In the genomic region with DNA sequence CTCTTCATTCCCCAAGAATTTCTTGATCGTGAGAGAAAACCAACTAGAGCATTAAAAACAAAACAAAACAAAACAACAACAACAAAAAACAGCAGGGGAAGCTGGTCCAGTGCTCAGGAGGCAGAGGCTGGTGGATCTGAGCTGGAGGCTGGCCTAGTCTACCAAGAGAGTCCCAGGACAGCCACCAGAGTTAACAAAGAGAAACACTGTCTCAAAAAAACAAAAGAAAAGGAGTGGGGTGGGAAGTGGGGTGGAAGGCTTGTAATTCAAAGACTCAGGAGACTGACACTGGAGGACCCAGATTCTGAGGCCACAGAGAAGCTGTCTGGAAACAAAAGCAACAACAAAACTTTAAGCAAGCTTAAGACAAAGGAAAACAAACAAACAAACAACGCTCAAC, we compare ENCODE assay signal across 11 mouse cellular contexts. TPM values are rescaled to one million over a fixed set of nuclear protein-coding genes. Genes with fewer than 3 reads are reported as not detected.
DNase-seq lines count a peak whose midpoint lies in the region; ATAC-seq and TF ChIP-seq lines count a peak whose summit lies in the region.
"Had no signal": no experiment of that assay in that cellular context is flagged by ENCODE, and none has a peak within 500 bp of the region (broad histone marks: within the 10 kb centered on the region; RNA-seq: fewer than 3 reads in every experiment).

No protein-coding gene starts in this region.

- no peak overlapping the region for H3K4me3 ChIP-seq in heart, postnatal 0 days (ENCODE audit: low read depth, low read length)
- peak overlapping the region; percentile 88; the same call in 1 of the 2 replicates for H3K4me3 ChIP-seq in embryonic facial prominence, embryonic 10.5 days
- 0 out of 2 replicates have a peak overlapping the region, but pooled peaks have one; percentile 87 for H3K4me3 ChIP-seq in midbrain, embryonic 12.5 days

- ATAC-seq in heart, postnatal 0 days (ENCODE audit: insufficient read depth, low read depth): no peak
- ATAC-seq in midbrain, embryonic 12.5 days (ENCODE audit: low FRiP score, low read depth): no peak
- no peak for ATAC-seq in erythroblast, adult 5-6 weeks (replicated peaks; ENCODE audit: low FRiP score, poor library complexity, severe bottlenecking)

- no peaks in the 10 kb centered on the region for H3K9me3 ChIP-seq in heart, postnatal 0 days (replicated peaks; ENCODE audit: control insufficient read depth, low read length)
- H3K9me3 ChIP-seq in embryonic facial prominence, embryonic 10.5 days: no peaks in the 10 kb centered on the region
- H3K9me3 ChIP-seq in midbrain, embryonic 12.5 days: no peaks in the 10 kb centered on the region
- H3K9me3 ChIP-seq: embryonic facial prominence, embryonic 12.5 days had no signal

- H3K4me1 ChIP-seq in heart, postnatal 0 days (ENCODE audit: control insufficient read depth, insufficient read depth): 0 out of 2 replicates have a peak, but pooled peaks cover 3% of the 10 kb centered on the region
- H3K4me1 ChIP-seq in embryonic facial prominence, embryonic 10.5 days: peaks cover 20% of the 10 kb centered on the region
- H3K4me1 ChIP-seq in midbrain, embryonic 12.5 days: peaks cover 18% of the 10 kb centered on the region

- H3K4me2 ChIP-seq in heart, postnatal 0 days (ENCODE audit: low read depth, low read length): no peak overlapping the region
- H3K4me2 ChIP-seq in midbrain, embryonic 12.5 days (replicated peaks): peak overlapping the region; percentile 68

- no peak overlapping the region for H3K9ac ChIP-seq in heart, postnatal 0 days (replicated peaks; ENCODE audit: low read depth, low read length)
- no peak overlapping the region for H3K9ac ChIP-seq in midbrain, embryonic 12.5 days (replicated peaks)

- no peak for TF ChIP-seq EP300 in heart, postnatal 0 days (IDR thresholded peaks at IDR 0.05; ENCODE audit: low read depth)

- no peak for TF ChIP-seq CTCF in heart, postnatal 0 days (IDR thresholded peaks at IDR 0.05; ENCODE audit: low read depth)

- H3K36me3 ChIP-seq in heart, postnatal 0 days (replicated peaks; ENCODE audit: control insufficient read depth, insufficient read depth, low read length): peaks cover 8% of the 10 kb centered on the region
- peaks cover 10% of the 10 kb centered on the region for H3K36me3 ChIP-seq in embryonic facial prominence, embryonic 10.5 days (replicated peaks)
- 0 out of 2 replicates have a peak, but pooled peaks cover 7% of the 10 kb centered on the region for H3K36me3 ChIP-seq in midbrain, embryonic 12.5 days

- peak overlapping the region; percentile 80; the same call in 1 of the 2 replicates for H3K27ac ChIP-seq in heart, postnatal 0 days (ENCODE audit: low read depth)
- H3K27ac ChIP-seq in embryonic facial prominence, embryonic 10.5 days (replicated peaks): 0 out of 2 replicates have a peak overlapping the region, but pooled peaks have one; percentile 1
- peak overlapping the region; percentile 92; the same call in 1 of the 2 replicates for H3K27ac ChIP-seq in midbrain, embryonic 12.5 days (replicated peaks)

- DNase-seq in embryo, embryonic 10.5 days (ENCODE audit: low spot score): peak; percentile 19
- no peak for DNase-seq in embryo, embryonic 11 days
- DNase-seq in heart, postnatal 0 days (ENCODE audit: low spot score): no peak
- DNase-seq in heart, adult 9 months (ENCODE audit: low spot score in 2 of 2): no peak
- no peak for DNase-seq in embryonic facial prominence, embryonic 10.5 days (ENCODE audit: low spot score)
- DNase-seq in right cerebral cortex, postnatal 10 days (ENCODE audit: low spot score in 2 of 2): no peak
- DNase-seq: kidney, adult 8-10 months; liver had no signal

- WGBS in heart, postnatal 0 days: 82% methylated on average over 2 of the region's 2 CpGs
- WGBS in embryonic facial prominence, embryonic 10.5 days: 60% methylated on average over 2 of the region's 2 CpGs
- WGBS in midbrain, embryonic 12.5 days: 60% methylated on average over 2 of the region's 2 CpGs

- H3K27me3 ChIP-seq in heart, postnatal 0 days (ENCODE audit: control insufficient read depth, insufficient read depth, low read length): no peaks in the 10 kb centered on the region
- H3K27me3 ChIP-seq in embryonic facial prominence, embryonic 10.5 days (replicated peaks; ENCODE audit: low read depth, poor library complexity, severe bottlenecking): no peaks in the 10 kb centered on the region
- no peaks in the 10 kb centered on the region for H3K27me3 ChIP-seq in midbrain, embryonic 12.5 days
- H3K27me3 ChIP-seq: embryonic facial prominence, embryonic 12.5 days had no signal

RNA-seq across cellular contexts. Expression of gene Sccpdh, which starts 1.0 kb away (rescaled TPM):
- 65.2 and 75.5 TPM in 2 replicates for total RNA-seq in heart, postnatal 0 days (2014; rRNA removed; ENCODE audit: low replicate concordance)
- 116 and 122 TPM in 2 replicates for polyA plus RNA-seq in heart, postnatal 0 days (2015; fragmentation: Nextera tagmentation; extraction: Ambion mirVana)
- polyA plus RNA-seq in embryonic facial prominence, embryonic 10.5 days (2016; fragmentation: Nextera tagmentation; extraction: Ambion mirVana): 68.4 and 78.8 TPM in 2 replicates
- polyA plus RNA-seq in midbrain, embryonic 12.5 days (2016; fragmentation: Nextera tagmentation; extraction: Ambion mirVana): 90.1 and 96.3 TPM in 2 replicates
- 9.4 TPM in 1 of 2 replicates, not detected in the other for total RNA-seq in erythroblast, adult 5-6 weeks (2015; ENCODE audit: low replicate concordance)
- 1.4 and 7.4 TPM in 2 replicates for total RNA-seq in erythroblast, adult 5-6 weeks (2017; ENCODE audit: low replicate concordance)

Comparison
In these comparisons a context has a peak if more than half of its experiments do, and no peak if none do; other contexts are left out.
1. H3K27ac ChIP-seq: peak in every context shown above with its lines; median percentile 92 in midbrain, embryonic 12.5 days; 80 in heart, postnatal 0 days; 1 in embryonic facial prominence, embryonic 10.5 days.